Mouse (Mus musculus): ENCODE results near the gene Grid1. TPM values are rescaled to one million over a fixed set of nuclear protein-coding genes. Genes with fewer than 3 reads are reported as not detected.

Grid1 gene
- polyA plus RNA-seq (2015; fragmentation: Nextera tagmentation; extraction: Ambion mirVana), result 0.81 and 1.0 TPM in 2 replicates

DNA sequence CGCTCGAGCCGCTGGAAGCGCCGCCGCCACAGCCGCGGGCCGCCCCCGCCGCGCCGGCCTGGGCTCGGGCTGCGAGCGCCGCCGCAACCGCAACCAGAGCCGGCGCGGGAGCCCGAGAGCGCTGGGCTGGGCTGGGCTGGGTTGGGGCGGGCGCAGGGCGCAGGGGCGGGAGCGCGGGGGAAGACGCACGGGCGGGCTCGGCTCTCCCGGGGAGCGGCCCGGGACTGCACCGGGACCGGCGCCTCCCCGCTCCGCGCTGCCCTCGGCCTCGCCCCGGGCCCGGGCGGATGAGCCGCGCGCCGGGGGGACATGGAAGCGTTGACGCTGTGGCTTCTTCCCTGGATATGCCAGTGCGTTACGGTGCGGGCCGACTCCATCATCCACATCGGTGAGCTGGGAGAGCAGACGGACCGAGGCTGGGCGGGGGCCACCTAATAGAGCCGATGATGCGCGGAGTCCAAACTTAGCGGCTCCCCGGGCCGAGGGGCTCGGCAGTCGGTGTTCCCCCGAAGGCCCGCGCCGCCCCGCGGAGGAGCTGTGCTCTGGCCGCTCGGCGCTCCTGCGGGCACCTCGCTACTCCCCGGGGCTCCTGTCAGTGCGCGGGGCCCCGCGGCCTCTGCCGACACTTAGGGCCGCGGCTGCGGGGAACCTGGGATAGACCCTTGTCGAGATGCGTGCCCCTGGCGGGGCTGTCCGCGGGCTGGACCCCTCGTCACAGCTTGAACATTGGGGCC lies at the start of gene Grid1:
TSS of gene Grid1 (plus strand) at position 190 of the 734 bp plus-strand sequence.
- Histone ChIP-seq H3K4me2 (peak within 1 kb of the TSS; percentile 84), H3K9me3 (no peaks in the 10 kb centered on the region), H3K9ac (peak within 1 kb of the TSS; percentile 66), H3K4me1 (peaks cover 33% of the 10 kb centered on the region), H3K36me3 (no peaks in the 10 kb centered on the region), H3K27me3 (peaks cover 97% of the 10 kb centered on the region), H3K4me3 (peak within 1 kb of the TSS; percentile 58), H3K27ac (no peak within 1 kb of the TSS)
- ATAC-seq (ENCODE audit: insufficient number of reproducible peaks, insufficient read depth, low FRiP score, low TSS enrichment, low read depth), result peak; percentile 43; the same call in 1 of the 2 replicates
- WGBS, result under 1% methylated on average over 78 of the region's 96 CpGs

DNA sequence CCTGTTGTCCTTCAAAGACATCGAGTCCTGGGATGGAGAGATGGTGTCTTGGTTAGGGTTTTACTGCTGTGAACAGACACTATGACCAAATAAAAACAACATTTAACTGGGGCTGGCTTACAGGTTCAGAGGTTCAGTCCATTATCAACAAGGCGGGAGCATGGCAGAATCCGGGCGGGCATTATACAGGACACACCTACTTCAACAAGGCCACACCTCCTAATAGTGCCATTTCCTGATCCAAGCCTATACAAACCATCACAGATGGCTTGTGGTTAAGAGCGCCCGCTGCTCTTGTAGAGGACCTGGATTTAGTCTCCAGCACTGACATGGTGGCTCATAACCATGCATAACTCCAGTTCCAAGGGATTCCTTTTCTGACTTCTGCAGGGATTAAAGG lies 49.4 kb upstream of the Grid1 start:
- WGBS, result 86% methylated on average over 6 of the region's 6 CpGs

DNA sequence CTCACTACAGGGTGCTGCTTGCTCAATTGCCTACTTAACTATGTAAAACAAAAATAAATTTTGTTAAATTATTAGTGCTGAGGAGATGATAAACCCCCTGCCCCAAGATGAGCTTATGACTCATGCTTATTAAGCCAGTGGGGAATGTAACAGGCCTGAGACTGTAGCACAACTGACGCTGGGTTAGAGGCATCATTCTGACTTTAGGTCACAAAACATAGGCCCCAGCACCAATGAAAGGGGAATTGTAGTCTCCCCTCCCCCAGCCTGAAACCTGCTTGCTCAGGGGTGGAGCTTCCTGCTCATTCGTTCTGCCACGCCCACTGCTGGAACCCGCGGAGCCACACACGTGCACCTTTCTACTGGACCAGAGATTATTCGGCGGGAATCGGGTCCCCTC lies 48.3 kb upstream of the Grid1 start:
- Histone ChIP-seq H3K4me3 (no peak overlapping the region), H3K27me3 (peaks cover 17% of the 10 kb centered on the region), H3K9me3 (no peaks in the 10 kb centered on the region), H3K9ac (no peak overlapping the region), H3K4me1 (0 out of 2 replicates have a peak, but pooled peaks cover 7% of the 10 kb centered on the region), H3K27ac (no peak overlapping the region), H3K4me2 (no peak overlapping the region), H3K36me3 (no peaks in the 10 kb centered on the region)
- 18% methylated on average over 9 of the region's 9 CpGs for WGBS
- ATAC-seq (ENCODE audit: insufficient number of reproducible peaks, insufficient read depth, low FRiP score, low TSS enrichment, low read depth), result no peak

More for the DNA sequence above, 49.4 kb upstream of the Grid1 start:
- Histone ChIP-seq H3K9me3 (no peaks in the 10 kb centered on the region), H3K27me3 (peaks cover 17% of the 10 kb centered on the region), H3K9ac (no peak overlapping the region), H3K36me3 (no peaks in the 10 kb centered on the region), H3K4me1 (0 out of 2 replicates have a peak, but pooled peaks cover 7% of the 10 kb centered on the region), H3K27ac (no peak overlapping the region), H3K4me3 (no peak overlapping the region), H3K4me2 (no peak overlapping the region)
- ATAC-seq (ENCODE audit: insufficient number of reproducible peaks, insufficient read depth, low FRiP score, low TSS enrichment, low read depth), result no peak

DNA sequence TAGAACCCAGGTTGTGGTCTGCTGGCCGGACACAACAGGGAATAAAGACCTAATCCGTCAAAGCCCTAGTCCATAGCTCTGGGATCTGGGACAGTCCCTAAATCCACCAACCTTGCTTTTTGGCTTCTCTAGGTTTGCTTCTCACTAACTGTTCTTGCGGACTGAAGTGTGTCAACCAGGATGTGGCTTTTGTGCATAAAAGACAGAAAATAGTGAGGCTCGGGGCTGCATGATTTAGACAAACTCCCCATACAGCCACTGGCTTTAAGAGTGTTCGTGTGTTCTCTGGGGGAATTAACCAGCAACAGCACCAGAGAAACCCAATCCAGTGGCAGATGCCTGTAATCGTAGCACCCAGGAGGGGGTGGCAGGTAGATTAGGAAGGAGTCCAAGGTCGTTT lies 47.8 kb upstream of the Grid1 start:
- H3K9ac ChIP-seq, result no peak overlapping the region
- H3K4me1 ChIP-seq, result 0 out of 2 replicates have a peak, but pooled peaks cover 7% of the 10 kb centered on the region
- no peaks in the 10 kb centered on the region for H3K36me3 ChIP-seq
- 46% methylated on average over 7 of the region's 7 CpGs for WGBS
- H3K9me3 ChIP-seq, result no peaks in the 10 kb centered on the region
- no peak overlapping the region for H3K4me2 ChIP-seq
- H3K27me3 ChIP-seq, result peaks cover 17% of the 10 kb centered on the region
- no peak for ATAC-seq (ENCODE audit: insufficient number of reproducible peaks, insufficient read depth, low FRiP score, low TSS enrichment, low read depth)
- no peak overlapping the region for H3K27ac ChIP-seq
- no peak overlapping the region for H3K4me3 ChIP-seq

DNA sequence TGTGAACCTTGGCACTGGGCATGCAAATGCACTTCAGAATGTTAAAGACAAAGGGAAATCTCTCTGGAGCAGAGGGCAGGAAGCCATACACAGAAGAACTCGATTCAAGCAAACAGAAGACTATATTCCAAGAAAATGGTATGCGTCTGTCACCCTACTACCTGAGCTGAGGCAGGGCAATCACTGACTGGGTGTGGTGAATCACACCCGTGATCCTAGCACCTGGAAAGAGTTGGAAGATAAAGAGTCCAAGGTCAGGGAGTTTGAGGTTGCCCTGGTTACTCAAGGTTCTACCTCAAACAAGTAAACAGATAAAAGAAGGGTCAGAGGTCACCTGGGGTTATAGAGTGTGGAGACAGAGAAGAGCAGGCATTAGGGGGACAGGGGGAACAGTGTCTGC lies 46.2 kb upstream of the Grid1 start:
- Histone ChIP-seq H3K4me1 (0 out of 2 replicates have a peak, but pooled peaks cover 7% of the 10 kb centered on the region), H3K4me3 (no peak overlapping the region), H3K9ac (no peak overlapping the region), H3K27ac (no peak overlapping the region), H3K36me3 (no peaks in the 10 kb centered on the region), H3K27me3 (peaks cover 17% of the 10 kb centered on the region), H3K4me2 (no peak overlapping the region), H3K9me3 (no peaks in the 10 kb centered on the region)
- ATAC-seq (ENCODE audit: insufficient number of reproducible peaks, insufficient read depth, low FRiP score, low TSS enrichment, low read depth), result no peak
- 83% methylated on average over 3 of the region's 3 CpGs for WGBS

DNA sequence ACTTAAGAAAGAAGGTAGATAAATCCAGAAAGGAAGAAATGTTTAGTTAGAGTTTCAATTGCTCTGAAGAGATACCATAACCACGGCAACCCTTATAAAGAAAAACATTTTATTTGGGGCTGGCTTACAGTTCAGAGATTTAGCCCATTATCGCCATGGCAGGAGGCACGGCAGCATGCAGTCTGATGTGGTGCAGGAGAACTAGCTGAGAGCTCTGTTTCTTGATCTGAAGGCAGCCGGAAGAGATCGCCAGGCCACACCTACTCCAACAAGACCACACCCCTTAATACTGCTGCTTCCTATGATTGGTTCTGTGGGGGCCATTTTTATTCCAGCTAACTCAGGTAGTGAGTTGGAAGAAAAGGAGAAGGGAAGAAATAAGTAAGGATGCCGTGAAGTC lies 45.7 kb upstream of the Grid1 start:
- no peak overlapping the region for H3K4me3 ChIP-seq
- H3K9me3 ChIP-seq, result no peaks in the 10 kb centered on the region
- ATAC-seq (ENCODE audit: insufficient number of reproducible peaks, insufficient read depth, low FRiP score, low TSS enrichment, low read depth), result no peak
- H3K27me3 ChIP-seq, result peaks cover 14% of the 10 kb centered on the region
- H3K27ac ChIP-seq, result no peak overlapping the region
- H3K4me1 ChIP-seq, result 0 out of 2 replicates have a peak, but pooled peaks cover 3% of the 10 kb centered on the region
- no peak overlapping the region for H3K9ac ChIP-seq
- 77% methylated on average over 6 of the region's 6 CpGs for WGBS
- H3K4me2 ChIP-seq, result no peak overlapping the region
- no peaks in the 10 kb centered on the region for H3K36me3 ChIP-seq

DNA sequence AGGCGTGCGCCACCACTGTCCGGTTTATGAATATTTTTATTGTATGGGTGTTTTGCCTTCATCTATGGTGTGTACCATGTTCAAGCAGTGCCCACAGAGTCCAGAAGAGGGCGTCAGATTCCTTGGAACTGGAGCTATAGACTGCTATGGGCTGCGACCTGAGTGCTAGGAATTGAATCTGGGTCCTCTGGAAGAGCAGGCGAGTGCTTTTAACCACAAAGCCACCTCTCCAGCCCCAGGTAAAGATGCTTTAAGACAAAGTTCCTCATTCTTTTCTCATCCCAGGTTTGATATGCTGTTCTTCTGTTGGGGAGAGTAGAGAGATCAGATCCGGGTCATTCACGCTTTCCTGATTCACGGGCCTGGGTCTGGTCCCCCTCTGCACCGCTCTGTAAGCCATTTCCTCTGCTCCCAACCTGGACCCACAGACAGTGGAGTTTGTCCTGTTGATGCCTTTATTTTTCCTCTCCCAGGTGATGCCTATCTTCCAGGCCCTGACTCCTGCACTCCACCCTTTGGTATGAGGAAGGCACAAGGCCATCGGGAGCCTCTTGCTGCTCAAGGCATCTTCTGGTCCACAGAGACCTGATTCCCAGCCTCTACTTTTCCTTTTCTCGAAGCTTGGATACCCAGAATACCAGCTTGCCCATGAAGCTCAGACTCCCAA lies 43.1 kb upstream of the Grid1 start:
- no peak overlapping the region for H3K4me2 ChIP-seq
- H3K9ac ChIP-seq, result no peak overlapping the region
- no peak overlapping the region for H3K27ac ChIP-seq
- H3K9me3 ChIP-seq, result no peaks in the 10 kb centered on the region
- no peaks in the 10 kb centered on the region for H3K4me1 ChIP-seq
- H3K27me3 ChIP-seq, result no peaks in the 10 kb centered on the region; the same call in 1 of the 2 replicates
- H3K36me3 ChIP-seq, result no peaks in the 10 kb centered on the region
- H3K4me3 ChIP-seq, result no peak overlapping the region
- 86% methylated on average over 12 of the region's 12 CpGs for WGBS
- ATAC-seq (ENCODE audit: insufficient number of reproducible peaks, insufficient read depth, low FRiP score, low TSS enrichment, low read depth), result no peak

DNA sequence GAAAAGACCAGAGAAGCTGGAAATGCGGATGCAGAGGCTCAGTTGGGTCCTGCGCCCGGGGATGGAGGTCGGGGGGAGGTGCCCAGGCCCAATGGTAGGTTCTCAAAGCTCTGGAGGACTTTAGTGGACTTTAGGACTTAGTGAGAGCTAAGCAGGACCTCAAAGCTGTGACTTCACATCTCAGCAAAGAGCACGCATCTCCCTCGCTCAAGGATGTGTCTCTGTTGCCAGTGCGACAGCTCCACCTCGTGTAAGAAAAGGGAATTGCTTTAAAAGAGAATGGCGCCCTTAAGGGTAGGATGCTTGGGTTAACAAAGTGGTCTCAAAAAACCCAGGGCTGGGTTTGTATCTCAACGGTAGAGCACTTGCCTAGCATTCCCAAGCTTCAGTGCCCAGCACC lies 42.1 kb upstream of the Grid1 start:
- 18% methylated on average over 10 of the region's 10 CpGs for WGBS

DNA sequence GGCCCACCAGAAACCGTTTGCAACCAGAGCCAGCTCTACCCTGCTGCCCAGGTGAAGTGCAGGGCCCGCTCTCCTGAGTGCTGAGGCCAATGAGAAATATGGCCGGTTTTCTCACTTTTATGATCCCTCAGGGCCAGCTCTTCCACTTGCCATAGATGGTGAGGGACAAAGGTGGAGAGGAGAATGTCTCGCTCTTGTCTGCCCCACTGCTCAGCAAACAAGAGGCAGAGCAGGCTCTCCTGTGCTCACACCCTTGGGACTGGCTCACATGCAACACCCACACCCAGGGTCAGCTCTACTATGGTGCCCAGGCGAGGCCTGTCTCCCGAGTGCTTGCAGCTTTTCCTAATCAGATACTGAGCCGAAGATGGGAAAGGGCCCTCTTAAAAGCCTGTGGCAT lies 41.1 kb upstream of the Grid1 start:
- Histone ChIP-seq H3K4me1 (no peaks in the 10 kb centered on the region), H3K4me3 (no peak overlapping the region), H3K4me2 (no peak overlapping the region)

More for the DNA sequence above, 42.1 kb upstream of the Grid1 start:
- Histone ChIP-seq H3K27me3 (no peaks in the 10 kb centered on the region; the same call in 1 of the 2 replicates), H3K9ac (no peak overlapping the region), H3K9me3 (no peaks in the 10 kb centered on the region), H3K4me3 (no peak overlapping the region), H3K4me2 (no peak overlapping the region), H3K36me3 (no peaks in the 10 kb centered on the region), H3K4me1 (no peaks in the 10 kb centered on the region), H3K27ac (no peak overlapping the region)
- ATAC-seq (ENCODE audit: insufficient number of reproducible peaks, insufficient read depth, low FRiP score, low TSS enrichment, low read depth), result no peak

DNA sequence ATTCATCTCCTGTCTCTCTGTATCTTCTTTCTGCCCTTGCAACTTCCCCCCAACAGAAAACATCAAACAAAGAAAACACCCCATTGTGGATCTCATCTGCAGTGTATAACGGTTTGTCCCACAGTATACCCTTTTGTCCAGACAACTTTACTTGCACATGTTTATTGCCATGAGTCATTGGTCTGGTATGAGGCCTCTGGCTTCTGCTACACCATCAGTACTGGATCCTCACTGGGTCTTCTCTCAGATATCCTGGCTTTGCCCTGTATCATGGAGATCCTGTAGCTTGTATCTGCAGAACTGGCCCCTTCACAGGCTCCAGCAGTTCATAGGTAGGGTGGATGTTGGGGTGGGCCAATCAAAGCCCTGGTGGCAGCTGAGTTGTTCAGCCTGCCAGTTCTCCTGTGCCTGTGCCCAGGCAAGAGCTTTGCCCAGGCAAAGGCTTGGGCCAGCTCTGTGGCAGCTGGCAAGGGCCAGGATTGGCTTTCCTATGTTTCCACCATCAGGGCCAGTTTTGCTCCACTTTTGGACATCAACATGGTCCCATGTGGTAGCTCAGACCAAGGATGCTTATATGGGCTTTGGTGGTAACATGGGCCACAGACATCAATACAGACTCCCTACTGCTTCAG lies 26.4 kb upstream of the Grid1 start:
- Histone ChIP-seq H3K4me3 (no peak overlapping the region), H3K4me1 (no peaks in the 10 kb centered on the region), H3K27me3 (no peaks in the 10 kb centered on the region), H3K27ac (no peak overlapping the region), H3K9ac (no peak overlapping the region), H3K4me2 (no peak overlapping the region), H3K9me3 (peaks cover 3% of the 10 kb centered on the region; the same call in 1 of the 2 replicates), H3K36me3 (no peaks in the 10 kb centered on the region)
- ATAC-seq (ENCODE audit: insufficient number of reproducible peaks, insufficient read depth, low FRiP score, low TSS enrichment, low read depth), result no peak
- 63% methylated on average over 1 of the region's 1 CpGs for WGBS

More for the DNA sequence above, 41.1 kb upstream of the Grid1 start:
- no peak overlapping the region for H3K27ac ChIP-seq
- H3K9me3 ChIP-seq, result no peaks in the 10 kb centered on the region
- no peak for ATAC-seq (ENCODE audit: insufficient number of reproducible peaks, insufficient read depth, low FRiP score, low TSS enrichment, low read depth)
- H3K27me3 ChIP-seq, result no peaks in the 10 kb centered on the region; the same call in 1 of the 2 replicates
- 78% methylated on average over 7 of the region's 7 CpGs for WGBS
- no peak overlapping the region for H3K9ac ChIP-seq
- H3K36me3 ChIP-seq, result no peaks in the 10 kb centered on the region

DNA sequence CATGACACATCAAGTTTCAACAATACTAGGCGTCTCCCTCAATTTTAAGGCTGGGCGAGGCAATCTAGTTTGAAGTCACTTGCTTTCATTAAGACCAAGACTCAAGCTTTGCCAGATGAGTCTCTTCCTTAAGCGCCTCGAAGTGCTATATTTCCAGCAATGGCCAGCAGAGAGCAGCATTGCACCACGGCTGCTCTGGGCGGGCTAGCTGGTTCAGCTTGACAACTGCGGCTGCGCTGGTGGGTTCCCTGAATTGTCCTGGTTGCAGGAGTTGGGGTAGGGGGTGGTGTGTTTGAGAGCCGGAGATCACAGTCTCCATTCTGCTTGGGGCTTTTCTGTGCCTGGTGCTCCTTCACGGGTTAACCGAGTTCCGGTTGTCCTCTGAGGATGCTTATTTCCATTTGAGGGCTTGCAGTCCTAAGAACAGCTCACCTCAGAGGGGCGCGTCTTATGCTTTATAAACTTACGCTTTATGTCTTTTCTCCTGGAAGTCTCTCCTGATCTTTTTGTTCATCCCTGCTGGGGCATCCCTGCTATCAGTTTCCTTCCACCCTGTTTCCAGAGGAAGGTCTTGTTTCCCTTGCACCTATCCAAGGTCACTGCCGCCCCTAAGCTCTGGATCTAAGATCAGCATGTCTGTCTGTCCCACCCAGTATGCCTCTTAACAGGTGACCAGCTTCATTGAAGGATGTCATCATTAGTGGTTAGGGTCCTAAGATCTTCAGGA lies 9.0 kb upstream of the Grid1 start:
- H3K4me3 ChIP-seq, result no peak overlapping the region
- no peaks in the 10 kb centered on the region for H3K36me3 ChIP-seq
- no peak; the same call in 1 of the 2 replicates for ATAC-seq (ENCODE audit: insufficient number of reproducible peaks, insufficient read depth, low FRiP score, low TSS enrichment, low read depth)
- no peaks in the 10 kb centered on the region for H3K4me1 ChIP-seq
- WGBS, result 16% methylated on average over 16 of the region's 16 CpGs
- H3K27me3 ChIP-seq, result peaks cover 34% of the 10 kb centered on the region
- H3K4me2 ChIP-seq, result peak overlapping the region; percentile 39
- no peak overlapping the region for H3K27ac ChIP-seq
- H3K9me3 ChIP-seq, result no peaks in the 10 kb centered on the region
- H3K9ac ChIP-seq, result no peak overlapping the region

All from embryonic facial prominence, embryonic 13.5 days (tissue).